Mouse (Mus musculus) midbrain, embryonic 16.5 days (tissue): Measurements from ENCODE around the gene Parm1. TPM values are rescaled to one million over a fixed set of nuclear protein-coding genes. Genes with fewer than 3 reads are reported as not detected.

Experiments
- ATAC-seq: fragments of 200-750 bp; cut with Nextera tagmentation; 2 replicates; pipeline ENCODE4 v1.8.0; 2017; ENCODE audit warnings: moderate TSS enrichment
- H3K27ac ChIP-seq: fragments of 300-500 bp; sonication (generic); 2 replicates; pipeline ENCODE4 v1.5.1; 2014; ENCODE audit warnings: mild to moderate bottlenecking, low read length, mixed read lengths
- H3K27me3 ChIP-seq: fragments of 300-500 bp; sonication (generic); 2 replicates; pipeline ENCODE4 v1.6.1; 2014; ENCODE audit warnings: low read depth, low read length, mixed read lengths; ENCODE audit not compliant: control insufficient read depth, insufficient read depth
- H3K36me3 ChIP-seq: fragments of 300-500 bp; sonication (generic); 2 replicates; pipeline ENCODE4 v1.6.1; 2014; ENCODE audit warnings: mild to moderate bottlenecking, low read length, moderate library complexity, mixed read lengths; ENCODE audit not compliant: control insufficient read depth, insufficient read depth
- H3K4me1 ChIP-seq: fragments of 300-500 bp; sonication (generic); 2 replicates; pipeline ENCODE4 v1.6.1; 2014; ENCODE audit warnings: mild to moderate bottlenecking, low read length, mixed read lengths; ENCODE audit not compliant: control insufficient read depth, insufficient read depth
- H3K4me2 ChIP-seq: fragments of 300-500 bp; sonication (generic); 2 replicates; pipeline ENCODE4 v1.6.1; 2014; ENCODE audit warnings: mild to moderate bottlenecking, low read length, mixed read lengths
- H3K4me3 ChIP-seq: fragments of 300-500 bp; sonication (generic); 2 replicates; pipeline ENCODE4 v1.5.1; 2014; ENCODE audit warnings: low read depth, mild to moderate bottlenecking, low read length, moderate library complexity, mixed read lengths
- H3K9ac ChIP-seq: fragments of 300-500 bp; sonication (generic); 2 replicates; pipeline ENCODE4 v1.6.1; 2014; ENCODE audit warnings: low read depth, low read length, mixed read lengths
- H3K9me3 ChIP-seq: fragments of 300-500 bp; sonication (generic); replicated peaks from 2 replicates; pipeline ENCODE4 v1.6.1; 2014; ENCODE audit warnings: mild to moderate bottlenecking, low read length, mixed read lengths; ENCODE audit not compliant: control insufficient read depth, poor library complexity, severe bottlenecking
- WGBS: fragments of 180-500 bp; shearing (Covaris S2); extraction: QIAGEN DNeasy Blood & Tissue Kit; methylation state at CpG from one replicate; pipeline ENCODE4 v1.1.7; 2014; 5-methylcytosine and 5-hydroxymethylcytosine counted together
- polyA plus RNA-seq: library from polyadenylated mRNA; unstranded; fragments of >200 nt; fragmentation: Nextera tagmentation; extraction: Ambion mirVana; gene quantifications from 2 replicates; pipeline ENCODE4 v1.2.1, GENCODE M21; 2015

Parm1 gene
- polyA plus RNA-seq, 1 experiment from 2014 or later, result 6.7 TPM

GRCm38 (mm10) chr5:91655263-91655662 is 137.8 kb downstream of the Parm1 start:
- no peaks in the 10 kb centered on the region for H3K27me3 ChIP-seq
- H3K4me2 ChIP-seq, result no peak overlapping the region
- no peaks in the 10 kb centered on the region for H3K9me3 ChIP-seq
- H3K4me3 ChIP-seq, result no peak overlapping the region
- H3K27ac ChIP-seq, result no peak overlapping the region
- no peaks in the 10 kb centered on the region for H3K36me3 ChIP-seq
- ATAC-seq, result no peak
- no peak overlapping the region for H3K9ac ChIP-seq
- H3K4me1 ChIP-seq, result no peaks in the 10 kb centered on the region
- 72% methylated on average over 3 of the region's 3 CpGs for WGBS

GRCm38 (mm10) chr5:91662715-91663114 is 145.3 kb downstream of the Parm1 start:
- H3K36me3 ChIP-seq, result no peaks in the 10 kb centered on the region
- WGBS, result 98% methylated on average over 1 of the region's 1 CpGs
- H3K4me1 ChIP-seq, result no peaks in the 10 kb centered on the region
- no peak overlapping the region for H3K4me2 ChIP-seq
- H3K9me3 ChIP-seq, result no peaks in the 10 kb centered on the region
- no peak overlapping the region for H3K4me3 ChIP-seq
- no peaks in the 10 kb centered on the region for H3K27me3 ChIP-seq
- ATAC-seq, result no peak
- H3K9ac ChIP-seq, result no peak overlapping the region
- H3K27ac ChIP-seq, result no peak overlapping the region

- no peaks in the 10 kb centered on the region for H3K9me3 ChIP-seq
Observed at GRCm38 (mm10) chr5:91667127-91667526, 149.7 kb downstream of the Parm1 start.

GRCm38 (mm10) chr5:91669235-91669634 is 151.8 kb downstream of the Parm1 start:
- no peak overlapping the region for H3K4me3 ChIP-seq
- H3K36me3 ChIP-seq, result no peaks in the 10 kb centered on the region
- H3K9ac ChIP-seq, result no peak overlapping the region
- WGBS, result 93% methylated on average over 4 of the region's 4 CpGs
- no peaks in the 10 kb centered on the region for H3K27me3 ChIP-seq
- ATAC-seq, result no peak
- no peak overlapping the region for H3K27ac ChIP-seq
- no peaks in the 10 kb centered on the region for H3K9me3 ChIP-seq
- H3K4me2 ChIP-seq, result no peak overlapping the region
- no peaks in the 10 kb centered on the region for H3K4me1 ChIP-seq

More at GRCm38 (mm10) chr5:91667127-91667526, 149.7 kb downstream of the Parm1 start:
- Histone ChIP-seq H3K4me1 (no peaks in the 10 kb centered on the region), H3K27me3 (no peaks in the 10 kb centered on the region), H3K4me2 (no peak overlapping the region), H3K27ac (no peak overlapping the region), H3K9ac (no peak overlapping the region), H3K4me3 (no peak overlapping the region), H3K36me3 (no peaks in the 10 kb centered on the region)
- peak; percentile 60; the same call in 1 of the 2 replicates for ATAC-seq
- WGBS, result 30% methylated on average over 4 of the region's 4 CpGs

Other genes starting within 250 kb of the Parm1 start
- 0.18 and 0.39 TPM in 2 replicates for gene Btc, start 114.6 kb upstream of the Parm1 start, polyA plus RNA-seq